Mouse (Mus musculus) T-helper 1 cell (primary cell): ENCODE measurements around the gene Sf3b3.

Experiments
- in situ Hi-C: fragments of 300-600 bp; cut with MboI, MseI; formaldehyde crosslinking; loops from one replicate; pipeline ENCODE4 v1.15.1; 2025; ENCODE audit warnings: high pct_unique_total_duplicates

The Sf3b3 gene

GRCm38 (mm10) chr8:110776335-110776734 is 70.3 kb downstream of the Sf3b3 start:
- in situ Hi-C loops, result no loop called here

DNA sequence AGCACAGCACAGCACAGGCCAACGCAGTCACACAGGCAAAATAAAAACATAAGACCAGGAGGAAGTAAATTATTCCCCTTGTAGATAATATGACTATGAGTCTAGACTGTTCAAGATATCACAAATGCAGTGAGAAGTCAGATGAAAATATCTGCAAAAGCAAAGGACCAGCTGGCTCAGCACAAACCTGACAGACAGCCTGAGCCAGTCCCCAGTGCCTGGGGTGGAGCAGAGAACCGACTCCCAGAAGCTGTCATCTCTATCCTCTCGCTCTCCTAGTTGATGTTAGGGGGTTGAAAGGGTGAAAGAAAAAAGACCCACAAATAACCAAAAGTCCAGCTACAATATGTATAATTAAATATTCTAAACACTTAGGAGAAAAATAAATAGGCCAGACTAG is 70.9 kb downstream of the Sf3b3 start:
- in situ Hi-C loops, result no loop called here

DNA sequence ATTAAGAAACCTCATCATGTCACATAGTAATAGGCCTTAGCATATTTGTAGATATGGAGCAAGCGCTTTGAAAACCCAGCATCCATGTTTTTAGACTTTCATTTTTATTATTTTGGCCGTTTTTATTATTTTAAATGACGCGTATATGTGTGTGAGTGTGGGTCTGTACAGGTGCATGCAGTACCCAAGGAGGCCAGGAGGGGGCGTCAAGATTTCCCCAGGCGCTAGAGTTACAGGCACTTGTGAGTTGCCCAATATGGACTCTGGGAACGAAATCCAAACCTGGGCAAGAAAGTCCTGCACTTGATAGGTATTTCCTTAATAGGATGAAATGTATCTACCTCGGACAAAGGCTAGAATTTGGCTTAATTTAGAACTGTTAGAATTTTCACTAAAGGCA is 71.3 kb downstream of the Sf3b3 start:
- in situ Hi-C loops, result no loop called here

DNA sequence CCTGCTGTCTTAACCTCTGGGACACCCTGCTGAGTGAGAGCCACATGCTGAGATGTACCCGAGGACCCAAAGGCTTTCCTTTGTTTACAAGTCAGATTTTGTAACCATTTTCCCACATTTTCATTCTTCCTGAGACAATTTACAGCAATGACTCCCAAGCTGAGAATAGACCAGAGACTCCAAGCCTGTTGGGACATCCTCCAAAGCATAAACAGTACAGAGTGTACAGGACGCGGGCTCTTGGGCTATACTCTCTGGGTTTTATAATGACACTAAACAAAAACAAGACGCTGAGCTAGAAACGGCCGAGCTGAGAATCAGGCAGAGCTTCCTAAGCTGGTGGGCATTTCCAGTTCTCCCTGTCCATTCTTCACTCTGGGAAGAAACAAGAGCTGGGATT is 71.9 kb downstream of the Sf3b3 start:
- in situ Hi-C loops, result no loop called here

DNA sequence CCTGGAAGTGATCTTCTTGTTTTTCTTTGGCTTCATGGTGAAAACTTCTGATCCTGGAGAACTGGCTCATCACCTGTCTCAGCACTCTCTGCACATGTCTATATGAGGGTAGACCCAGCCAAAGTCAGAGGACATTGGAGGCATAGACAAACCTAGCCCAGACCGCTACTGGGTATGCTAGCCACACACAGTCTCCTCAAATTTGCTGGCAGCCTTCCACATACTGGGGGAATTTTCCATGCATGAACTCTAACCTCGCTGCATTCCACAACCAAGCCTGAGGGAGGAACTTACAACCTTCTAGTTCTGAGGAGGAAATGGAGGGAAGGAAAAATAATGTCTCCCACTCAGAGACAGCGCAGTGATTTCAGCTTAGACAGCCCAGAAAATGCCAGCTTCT is 72.5 kb downstream of the Sf3b3 start:
- in situ Hi-C loops, result no loop called here

DNA sequence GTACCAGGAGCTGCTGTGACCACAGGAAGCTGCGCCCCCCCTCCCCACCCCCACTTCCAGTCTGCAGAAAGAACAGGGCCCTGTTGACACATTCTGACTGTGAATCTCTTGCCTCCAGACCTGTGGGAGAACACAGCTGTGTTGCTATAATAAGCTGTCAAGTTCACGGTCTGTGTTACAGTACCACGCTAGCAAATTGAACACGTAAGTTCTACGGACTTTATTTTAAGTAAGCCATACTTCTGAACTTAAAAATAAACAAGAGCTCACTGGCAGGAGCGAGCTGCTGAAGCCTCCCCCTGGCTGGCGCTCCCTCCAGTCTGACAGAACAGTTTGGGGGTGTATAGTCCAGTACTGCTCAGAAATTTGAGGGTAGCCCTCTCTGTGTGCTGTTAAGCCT is 74.1 kb downstream of the Sf3b3 start:
- in situ Hi-C loops, result no loop called here

GRCm38 (mm10) chr8:110767261-110767660 is 79.3 kb downstream of the Sf3b3 start:
- in situ Hi-C loops, result no loop called here

DNA sequence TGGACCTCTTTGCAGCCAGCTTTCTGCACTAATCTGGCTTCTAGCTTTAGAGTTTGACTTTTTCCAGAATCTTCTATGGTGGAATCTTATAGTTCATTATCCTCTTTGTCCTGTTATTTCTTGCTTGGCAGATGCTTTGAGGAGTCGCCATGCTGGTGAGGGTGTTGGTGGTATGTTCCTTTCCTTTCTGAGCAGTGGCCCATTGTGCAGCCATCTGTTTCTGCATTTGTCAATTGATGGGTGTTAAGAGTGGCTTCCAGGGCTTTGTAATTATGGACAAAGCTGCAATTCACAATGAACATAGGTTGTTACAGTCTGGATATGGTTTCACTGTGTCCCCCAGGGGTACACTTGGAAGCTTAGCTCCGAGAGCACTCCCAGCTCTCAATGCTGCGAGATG is 81.9 kb downstream of the Sf3b3 start:
- in situ Hi-C loops, result no loop called here

DNA sequence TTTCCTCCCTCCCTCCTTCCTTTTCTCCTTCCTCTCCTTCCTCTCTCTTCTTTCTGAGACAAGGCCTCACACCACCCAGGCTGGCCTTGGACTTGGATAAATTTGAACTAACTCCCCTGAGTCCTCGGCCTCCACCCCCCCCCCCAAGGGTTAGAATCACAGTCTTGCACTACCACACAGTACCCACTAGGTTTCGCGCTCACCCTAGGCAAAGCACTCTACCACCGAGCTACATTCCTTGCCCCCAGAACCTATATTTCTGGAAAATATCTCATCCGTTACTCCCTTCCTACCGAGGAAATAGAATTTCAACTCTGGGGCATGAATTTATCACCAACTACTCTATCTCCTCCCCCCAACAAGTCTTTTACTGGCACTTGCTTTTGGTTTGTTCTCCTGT is 84.6 kb downstream of the Sf3b3 start:
- in situ Hi-C loops, result no loop called here

DNA sequence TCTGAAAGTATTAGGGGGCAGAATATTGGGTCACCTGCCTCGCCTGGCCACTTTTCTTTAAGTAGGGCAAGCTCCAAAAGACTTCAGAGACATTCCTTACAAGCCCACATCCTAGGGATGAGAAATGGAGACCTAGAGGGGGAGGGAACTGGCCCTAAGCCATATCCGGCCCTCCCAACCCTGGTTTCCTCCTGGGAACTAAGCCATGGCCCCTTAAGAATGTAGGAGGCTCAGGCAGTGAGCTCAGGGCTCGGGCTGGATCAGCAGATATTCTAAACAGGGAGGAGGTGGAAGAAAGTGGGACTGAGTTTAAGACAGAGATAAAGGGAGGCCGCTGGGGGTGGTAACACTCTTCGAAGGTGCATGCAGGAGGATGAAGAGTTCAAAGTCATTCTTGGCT is 85.4 kb downstream of the Sf3b3 start:
- in situ Hi-C loops, result no loop called here

DNA sequence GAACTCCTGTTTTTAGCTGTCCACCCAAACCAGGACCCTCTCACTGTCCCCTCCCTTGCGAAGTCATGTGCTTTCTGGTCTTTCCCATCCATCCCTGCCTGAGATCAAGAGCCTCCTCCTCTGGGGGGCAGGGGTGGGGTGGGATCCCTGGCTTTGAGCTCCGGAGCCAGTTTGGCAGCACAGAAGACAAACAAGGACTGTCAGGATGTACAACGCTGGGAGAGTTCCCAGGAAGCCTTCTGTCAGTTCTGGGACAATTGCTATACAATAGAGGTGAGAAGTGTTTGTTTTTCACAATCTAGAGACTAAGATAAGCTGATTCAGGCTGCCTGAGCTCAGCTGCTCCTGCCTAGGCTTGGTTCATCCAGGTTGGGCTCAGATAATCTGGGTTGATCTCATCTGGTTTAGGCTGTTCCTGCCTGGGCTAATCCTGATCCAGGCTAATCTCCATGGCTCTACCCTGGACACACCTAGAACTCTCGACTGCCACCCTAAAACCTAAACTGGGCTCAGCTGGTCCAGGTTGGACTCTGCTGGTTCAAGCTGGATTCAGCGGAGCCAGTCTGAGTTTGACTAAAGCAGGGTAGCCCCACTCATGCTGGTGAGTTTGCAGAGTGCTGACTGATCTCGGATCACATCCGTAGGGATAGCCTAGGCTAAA is 86.2 kb downstream of the Sf3b3 start:
- in situ Hi-C loops, result no loop called here
